Mouse (Mus musculus) hindbrain, embryonic 10.5 days (tissue): ENCODE results near the gene Mospd3. TPM values are rescaled to one million over a fixed set of nuclear protein-coding genes. Genes with fewer than 3 reads are reported as not detected.
"Not testable (repeated sequence)": the region's sequence is repeated elsewhere in the genome, so short reads cannot be mapped to it uniquely, and the experiment has no call there.

ENCODE experiments used
- DNase-seq: peaks from one replicate; pipeline ENCODE4 v3.0.0-alpha.2; 2017; ENCODE audit warnings: low spot score
- H3K27ac ChIP-seq: fragments of 300-500 bp; sonication (generic); 2 replicates; pipeline ENCODE4 v1.5.1; 2016; ENCODE audit warnings: mild to moderate bottlenecking, moderate library complexity
- H3K27me3 ChIP-seq: fragments of 300-500 bp; sonication (generic); 2 replicates; pipeline ENCODE4 v1.6.1; 2016; ENCODE audit warnings: mild to moderate bottlenecking; ENCODE audit not compliant: poor library complexity, insufficient read depth, severe bottlenecking
- H3K36me3 ChIP-seq: fragments of 300-500 bp; sonication (generic); 2 replicates; pipeline ENCODE4 v1.6.1; 2016; ENCODE audit warnings: mild to moderate bottlenecking, moderate library complexity
- H3K4me1 ChIP-seq: fragments of 300-500 bp; sonication (generic); replicated peaks from 2 replicates; pipeline ENCODE4 v1.6.1; 2016; ENCODE audit warnings: mild to moderate bottlenecking
- H3K4me3 ChIP-seq: fragments of 300-500 bp; sonication (generic); 2 replicates; pipeline ENCODE4 v1.5.1; 2016; ENCODE audit warnings: mild to moderate bottlenecking, moderate library complexity
- H3K9me3 ChIP-seq: fragments of 300-500 bp; sonication (generic); 2 replicates; pipeline ENCODE4 v1.6.1; 2016; ENCODE audit warnings: mild to moderate bottlenecking, moderate library complexity
- WGBS: fragments of 180-500 bp; shearing (Covaris S2); methylation state at CpG from one replicate; pipeline ENCODE4 v1.1.7; 2016; 5-methylcytosine and 5-hydroxymethylcytosine counted together
- polyA plus RNA-seq: library from polyadenylated mRNA; unstranded; fragments of >200 nt; fragmentation: Nextera tagmentation; extraction: Ambion mirVana; gene quantifications from 2 replicates; pipeline ENCODE4 v1.2.1, GENCODE M21; 2016

Gene Mospd3
- polyA plus RNA-seq, 1 experiment from 2014 or later: 27.5 TPM

DNA sequence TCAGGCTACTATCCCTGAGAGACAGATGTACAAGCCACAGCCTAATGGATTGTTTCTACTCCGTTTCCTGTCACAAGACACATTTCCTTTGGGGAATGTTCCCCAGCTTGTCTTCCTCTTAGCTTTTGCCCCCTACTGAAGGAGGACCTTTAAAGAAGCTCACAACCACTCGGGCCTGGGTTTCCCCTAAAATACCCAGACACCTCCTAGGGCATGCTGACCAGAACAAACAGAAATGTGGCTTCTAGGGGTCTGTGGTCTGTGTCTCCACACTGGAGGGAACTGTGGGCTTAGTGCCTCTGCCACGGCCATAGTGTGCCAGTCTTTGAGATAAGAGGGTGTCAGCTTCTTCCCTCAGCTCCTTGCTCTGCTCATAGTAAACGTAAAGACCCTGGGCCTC lies 30.7 kb upstream of the Mospd3 start:
- DNase-seq: no peak
- peak overlapping the region; percentile 97 for H3K27ac ChIP-seq
- H3K9me3 ChIP-seq: no peaks in the 10 kb centered on the region
- no peaks in the 10 kb centered on the region for H3K27me3 ChIP-seq
- H3K4me3 ChIP-seq: peak overlapping the region; percentile 92
- H3K4me1 ChIP-seq: peaks cover 54% of the 10 kb centered on the region
- H3K36me3 ChIP-seq: peaks cover 55% of the 10 kb centered on the region
- WGBS: 76% methylated on average over 4 of the region's 4 CpGs

DNA sequence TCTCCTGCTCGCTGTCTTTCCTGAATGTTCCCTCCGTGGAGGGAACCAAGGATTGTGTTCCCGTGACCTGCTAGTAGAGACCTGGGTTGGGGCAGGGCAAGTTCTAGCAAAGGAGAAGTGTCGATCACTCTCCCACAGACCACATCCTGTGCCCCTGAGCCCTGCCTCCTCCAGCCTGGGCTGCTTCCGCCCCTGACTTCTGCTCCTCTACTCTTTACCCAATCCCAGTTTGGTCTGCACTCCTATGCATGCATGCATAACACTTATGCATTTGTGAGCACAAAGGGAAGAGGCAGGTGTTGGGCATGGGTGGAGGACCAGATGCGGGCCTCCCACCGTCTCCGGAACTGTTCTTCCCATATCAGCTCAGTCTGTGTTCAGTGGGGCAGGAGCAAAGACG lies 30.3 kb upstream of the Mospd3 start:
- Histone ChIP-seq H3K9me3 (no peaks in the 10 kb centered on the region), H3K4me3 (peak overlapping the region; percentile 92), H3K27me3 (no peaks in the 10 kb centered on the region), H3K4me1 (peaks cover 54% of the 10 kb centered on the region), H3K27ac (peak overlapping the region; percentile 97), H3K36me3 (peaks cover 51% of the 10 kb centered on the region)
- no peak for DNase-seq
- WGBS: 68% methylated on average over 9 of the region's 9 CpGs

DNA sequence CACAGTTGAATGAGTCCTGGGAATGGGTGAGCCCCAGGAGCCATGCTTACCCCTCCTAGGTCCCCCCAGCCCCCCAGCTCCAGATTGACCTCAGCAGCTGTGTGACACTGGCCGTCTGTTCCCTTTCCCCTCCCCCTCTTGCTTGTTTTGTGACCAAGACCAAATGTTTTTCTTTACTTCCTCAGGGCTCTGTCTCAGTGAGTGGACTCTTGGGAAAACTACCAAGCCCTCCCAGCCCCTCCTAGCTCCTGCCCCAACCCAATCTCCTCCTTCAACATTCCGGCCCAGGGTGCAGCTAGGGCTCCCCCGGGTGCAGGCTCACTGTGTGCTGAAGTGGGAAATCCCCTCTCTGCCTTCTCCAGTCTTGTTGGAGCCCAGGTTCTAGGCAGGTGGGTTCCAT lies 29.7 kb upstream of the Mospd3 start:
- DNase-seq: no peak
- H3K4me1 ChIP-seq: peaks cover 58% of the 10 kb centered on the region
- no peaks in the 10 kb centered on the region for H3K27me3 ChIP-seq
- peaks cover 45% of the 10 kb centered on the region for H3K36me3 ChIP-seq
- WGBS: 35% methylated on average over 3 of the region's 3 CpGs
- H3K27ac ChIP-seq: peak overlapping the region; percentile 97
- peak overlapping the region; percentile 92 for H3K4me3 ChIP-seq
- no peaks in the 10 kb centered on the region for H3K9me3 ChIP-seq

DNA sequence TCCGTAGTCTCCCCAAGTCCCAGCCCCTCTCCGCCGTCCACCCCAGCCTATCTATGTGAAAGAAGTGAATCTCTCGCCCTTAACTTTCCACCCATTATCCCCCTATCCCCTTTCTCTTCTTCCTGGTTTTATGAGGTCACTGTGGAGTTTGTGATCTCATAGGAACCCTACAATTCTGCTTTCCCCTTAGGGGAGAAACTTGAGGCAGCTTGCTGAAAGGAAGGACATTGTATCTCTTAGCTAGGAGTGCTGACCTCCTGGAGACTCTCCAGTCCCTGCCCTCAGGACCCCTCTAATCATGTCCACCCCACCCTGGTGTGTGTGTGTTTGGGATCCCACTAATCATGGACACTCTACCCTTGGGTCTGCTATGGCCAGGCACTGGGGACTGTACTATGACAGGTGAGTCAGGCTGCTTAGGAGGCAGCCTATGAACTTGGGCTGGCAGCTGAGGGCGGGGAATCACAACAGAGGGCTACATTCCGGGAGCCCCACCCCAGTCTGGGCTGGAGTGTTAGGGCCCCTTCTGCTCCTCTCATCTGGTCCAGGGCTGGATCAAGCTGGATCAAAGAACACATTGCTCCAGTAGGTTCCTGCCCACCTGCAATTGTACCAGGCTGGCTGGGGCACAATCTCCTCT lies 29.2 kb upstream of the Mospd3 start:
- Histone ChIP-seq H3K27me3 (no peaks in the 10 kb centered on the region), H3K4me3 (peak overlapping the region; percentile 92), H3K9me3 (no peaks in the 10 kb centered on the region), H3K27ac (peak overlapping the region; percentile 97), H3K36me3 (peaks cover 39% of the 10 kb centered on the region), H3K4me1 (peaks cover 63% of the 10 kb centered on the region)
- DNase-seq: no peak
- WGBS: 24% methylated on average over 6 of the region's 6 CpGs

DNA sequence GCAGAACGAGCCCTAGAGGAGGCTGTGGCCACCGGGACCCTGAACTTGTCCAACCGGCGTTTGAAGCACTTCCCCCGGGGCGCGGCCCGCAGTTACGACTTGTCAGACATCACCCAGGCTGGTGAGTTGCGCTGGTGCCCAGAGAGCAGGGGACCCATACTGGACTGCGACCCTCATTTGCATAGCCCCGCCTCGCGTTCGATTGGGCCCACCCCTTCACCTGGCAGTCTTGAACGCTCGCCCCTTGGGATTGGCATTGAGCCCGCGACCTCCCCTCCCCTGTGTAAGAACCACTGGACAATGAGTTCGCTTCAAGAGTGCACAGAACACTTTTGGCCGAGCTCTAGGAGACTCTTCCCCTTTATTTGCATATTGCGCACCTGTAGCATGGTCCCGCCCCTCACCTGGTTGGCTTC lies 28.5 kb upstream of the Mospd3 start:
- Histone ChIP-seq H3K4me1 (peaks cover 68% of the 10 kb centered on the region), H3K27ac (peak overlapping the region; percentile 97), H3K36me3 (peaks cover 32% of the 10 kb centered on the region), H3K9me3 (no peaks in the 10 kb centered on the region), H3K4me3 (peak overlapping the region; percentile 92), H3K27me3 (no peaks in the 10 kb centered on the region)
- no peak for DNase-seq
- under 1% methylated on average over 23 of the region's 23 CpGs for WGBS

DNA sequence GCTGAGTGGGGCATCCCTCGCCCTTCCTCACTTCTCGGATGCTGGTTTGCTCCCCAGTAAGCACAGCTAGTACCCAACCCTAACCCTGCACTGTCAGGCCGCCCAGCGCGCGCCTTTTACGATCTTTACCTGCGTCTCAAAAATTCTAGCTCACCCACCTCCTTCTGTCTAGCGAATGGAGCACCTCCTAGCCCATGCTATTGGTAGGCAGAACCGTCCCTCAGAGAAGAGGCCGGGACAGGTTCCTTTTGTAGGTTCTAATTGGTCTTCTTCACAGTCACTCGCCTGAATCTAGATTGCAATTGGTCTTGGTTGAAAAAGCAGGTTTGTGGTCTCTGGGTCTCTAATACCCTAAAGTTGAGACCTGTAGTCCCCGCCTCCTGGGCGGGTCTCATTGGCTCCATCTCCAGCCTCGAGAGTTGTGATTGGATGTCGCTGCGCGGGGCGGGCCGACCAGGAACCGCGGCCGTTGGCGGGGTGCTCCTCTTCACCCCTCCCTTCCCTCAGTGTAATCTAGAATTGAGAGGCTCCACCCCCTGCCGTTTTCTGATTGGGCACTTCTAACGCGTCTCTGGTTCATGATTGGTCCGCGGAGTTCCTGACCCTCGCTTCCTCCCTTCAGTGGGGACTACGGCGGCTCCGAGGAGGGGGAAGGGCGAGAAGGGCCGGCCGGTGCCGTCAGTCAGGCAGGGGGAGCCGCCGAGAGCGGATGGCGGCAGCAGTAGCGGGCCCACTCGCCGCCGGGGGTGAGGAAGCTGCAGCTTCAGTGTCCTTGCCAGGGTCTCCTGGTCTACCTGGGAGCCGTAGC lies 27.8 kb upstream of the Mospd3 start, which contains the start of the genes Fbxo24, Lrch4 and Gm20605:
Fbxo24 (minus strand) TSS at position 505 of the 808 bp plus-strand sequence.
Lrch4 (plus strand) TSS at position 624 of the 808 bp plus-strand sequence.
Gm20605 (plus strand) TSS at position 678 of the 808 bp plus-strand sequence.
- H3K27me3 ChIP-seq: no peaks in the 10 kb centered on the region
- H3K4me3 ChIP-seq: peak within 1 kb of the TSS; percentile 92
- peaks cover 65% of the 10 kb centered on the region for H3K4me1 ChIP-seq
- peak; percentile 99 for DNase-seq
- under 1% methylated on average over 46 of the region's 46 CpGs for WGBS
- peaks cover 26% of the 10 kb centered on the region for H3K36me3 ChIP-seq
- H3K27ac ChIP-seq: peak within 1 kb of the TSS; percentile 97
- no peaks in the 10 kb centered on the region for H3K9me3 ChIP-seq

GRCm38 (mm10) chr5:137627991-137628390 lies 27.1 kb upstream of the Mospd3 start:
- WGBS: 7% methylated on average over 9 of the region's 9 CpGs
- Histone ChIP-seq H3K9me3 (no peaks in the 10 kb centered on the region), H3K4me1 (peaks cover 61% of the 10 kb centered on the region)

GRCm38 (mm10) chr5:137623937-137624530 lies 23.2 kb upstream of the Mospd3 start:
- peaks cover 27% of the 10 kb centered on the region for H3K4me1 ChIP-seq

More at GRCm38 (mm10) chr5:137627991-137628390, 27.1 kb upstream of the Mospd3 start:
- H3K27ac ChIP-seq: peak overlapping the region; percentile 97
- H3K4me3 ChIP-seq: peak overlapping the region; percentile 92
- no peak for DNase-seq
- H3K36me3 ChIP-seq: peaks cover 19% of the 10 kb centered on the region
- H3K27me3 ChIP-seq: no peaks in the 10 kb centered on the region

GRCm38 (mm10) chr5:137615347-137615746 lies 14.5 kb upstream of the Mospd3 start:
- Histone ChIP-seq H3K27me3 (0 out of 2 replicates have a peak, but pooled peaks cover 3% of the 10 kb centered on the region), H3K36me3 (no peaks in the 10 kb centered on the region), H3K4me1 (peaks cover 36% of the 10 kb centered on the region), H3K9me3 (no peaks in the 10 kb centered on the region), H3K27ac (no peak overlapping the region), H3K4me3 (no peak overlapping the region)
- DNase-seq: no peak
- WGBS: 88% methylated on average over 7 of the region's 7 CpGs

More at GRCm38 (mm10) chr5:137623937-137624530, 23.2 kb upstream of the Mospd3 start:
- Histone ChIP-seq H3K36me3 (no peaks in the 10 kb centered on the region), H3K27ac (no peak overlapping the region), H3K9me3 (no peaks in the 10 kb centered on the region), H3K27me3 (no peaks in the 10 kb centered on the region), H3K4me3 (no peak overlapping the region)
- no peak for DNase-seq
- WGBS: 87% methylated on average over 11 of the region's 11 CpGs

- not testable (repeated sequence) for H3K4me3 ChIP-seq, H3K27me3 ChIP-seq, H3K27ac ChIP-seq, H3K9me3 ChIP-seq, DNase-seq, H3K36me3 ChIP-seq
- peaks cover 41% of the 10 kb centered on the region for H3K4me1 ChIP-seq
- 94% methylated on average over 2 of the region's 2 CpGs for WGBS
Measured at GRCm38 (mm10) chr5:137614921-137615320, 14.1 kb upstream of the Mospd3 start.

DNA sequence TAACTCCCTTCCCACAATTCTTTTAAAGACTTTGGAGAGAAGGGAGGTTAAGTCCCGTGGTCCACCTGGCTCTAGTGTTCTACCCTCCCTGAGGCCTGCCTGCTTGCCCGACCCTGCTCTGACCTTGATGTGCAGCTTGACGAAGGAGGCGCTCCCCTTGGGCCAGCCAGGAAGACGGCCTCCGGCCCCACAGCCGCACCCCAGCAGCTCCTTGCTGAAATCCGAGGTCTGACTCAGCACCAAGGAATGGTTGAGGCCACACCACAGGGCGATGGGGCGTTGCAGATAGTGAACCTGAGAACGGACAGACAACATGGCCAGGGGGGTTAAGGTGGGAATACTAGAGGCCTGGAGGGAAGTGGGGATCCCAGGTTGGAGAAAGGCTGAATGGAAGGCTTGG lies 12.7 kb upstream of the Mospd3 start, which contains the start of gene Pcolce:
Pcolce (minus strand) TSS at position 235 of the 400 bp plus-strand sequence.
- WGBS: 61% methylated on average over 11 of the region's 11 CpGs
- Histone ChIP-seq H3K4me1 (peaks cover 53% of the 10 kb centered on the region), H3K27ac (peak within 1 kb of the TSS; percentile 86)

DNA sequence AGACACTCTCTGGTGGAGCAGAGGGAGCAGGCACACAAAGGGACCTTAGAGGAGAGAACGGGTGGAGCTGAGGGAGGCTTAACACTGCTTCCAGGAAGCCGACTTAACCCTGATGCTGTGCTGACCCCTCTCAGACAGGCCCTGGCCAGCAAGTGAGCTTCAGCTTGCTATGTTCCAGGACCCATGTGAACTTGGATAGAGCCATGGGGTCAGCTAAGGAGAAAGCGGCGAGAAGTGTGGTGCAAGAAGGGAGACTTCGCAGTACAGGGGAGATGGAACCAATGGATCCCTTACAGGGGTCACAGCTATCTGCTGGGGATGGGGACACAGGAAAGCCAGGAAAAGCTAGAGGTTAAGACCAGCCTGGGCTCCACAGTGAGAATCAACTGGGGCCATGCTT lies 12.2 kb upstream of the Mospd3 start:
- H3K36me3 ChIP-seq: no peaks in the 10 kb centered on the region
- no peak for DNase-seq
- H3K9me3 ChIP-seq: no peaks in the 10 kb centered on the region
- H3K27me3 ChIP-seq: peaks cover 23% of the 10 kb centered on the region
- peak overlapping the region; percentile 86 for H3K27ac ChIP-seq
- H3K4me3 ChIP-seq: peak overlapping the region; percentile 4; the same call in 1 of the 2 replicates
- H3K4me1 ChIP-seq: peaks cover 58% of the 10 kb centered on the region
- 69% methylated on average over 5 of the region's 5 CpGs for WGBS

More for the DNA sequence above, 12.7 kb upstream of the Mospd3 start, which contains the start of gene Pcolce:
- no peak for DNase-seq
- Histone ChIP-seq H3K27me3 (peaks cover 19% of the 10 kb centered on the region), H3K4me3 (peak within 1 kb of the TSS; percentile 4; the same call in 1 of the 2 replicates), H3K9me3 (no peaks in the 10 kb centered on the region), H3K36me3 (no peaks in the 10 kb centered on the region)
